Mouse (Mus musculus) ovary, postnatal 36 days (tissue): ENCODE measurements around the gene Ttll13.

Experiments used
- DNase-seq: peaks from one replicate; pipeline ENCODE4 v3.0.0; 2022; ENCODE audit warnings: low spot score, mixed read lengths

Ttll13 gene

GRCm38 (mm10) chr7:80214459-80214858, 31.7 kb upstream of the Ttll13 start:
- DNase-seq: no peak

DNA sequence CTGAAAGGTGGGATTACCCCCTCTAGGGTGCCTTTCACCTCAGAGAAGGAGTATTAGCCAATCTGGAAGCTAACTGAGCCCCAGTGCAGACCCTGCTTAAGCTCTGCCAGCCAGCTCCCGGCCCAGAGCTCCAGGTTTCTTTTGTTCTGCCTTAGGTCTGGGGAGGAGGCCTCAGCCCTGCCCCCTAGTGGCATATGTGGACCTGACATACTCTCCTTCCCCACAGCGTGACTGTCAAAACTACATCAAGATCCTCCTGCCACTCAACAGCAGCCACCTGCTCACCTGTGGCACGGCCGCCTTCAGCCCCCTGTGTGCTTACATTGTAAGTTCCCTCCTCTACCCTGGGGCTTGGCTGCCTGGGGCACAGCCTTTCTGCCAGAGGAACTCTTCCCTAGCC, 30.8 kb upstream of the Ttll13 start:
- DNase-seq: peak; percentile 72

GRCm38 (mm10) chr7:80216566-80216965, 29.6 kb upstream of the Ttll13 start:
- peak; percentile 41 for DNase-seq

DNA sequence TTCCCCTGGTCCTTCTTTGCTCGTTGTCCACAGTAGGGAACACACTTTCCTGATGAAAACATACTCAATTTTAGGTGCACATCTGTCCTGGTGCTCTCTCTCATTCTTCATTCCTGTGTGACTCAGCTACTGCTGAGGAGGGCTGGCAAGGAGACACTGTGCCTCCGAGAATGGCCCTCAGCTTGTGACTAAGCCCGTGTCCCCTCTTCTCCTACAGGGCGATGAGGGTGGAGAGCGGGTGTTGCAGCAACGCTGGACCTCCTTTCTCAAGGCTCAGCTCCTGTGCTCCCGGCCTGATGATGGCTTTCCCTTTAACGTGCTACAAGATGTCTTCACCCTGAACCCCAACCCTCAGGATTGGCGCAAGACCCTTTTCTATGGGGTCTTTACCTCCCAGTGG, 27.5 kb upstream of the Ttll13 start:
- no peak for DNase-seq

DNA sequence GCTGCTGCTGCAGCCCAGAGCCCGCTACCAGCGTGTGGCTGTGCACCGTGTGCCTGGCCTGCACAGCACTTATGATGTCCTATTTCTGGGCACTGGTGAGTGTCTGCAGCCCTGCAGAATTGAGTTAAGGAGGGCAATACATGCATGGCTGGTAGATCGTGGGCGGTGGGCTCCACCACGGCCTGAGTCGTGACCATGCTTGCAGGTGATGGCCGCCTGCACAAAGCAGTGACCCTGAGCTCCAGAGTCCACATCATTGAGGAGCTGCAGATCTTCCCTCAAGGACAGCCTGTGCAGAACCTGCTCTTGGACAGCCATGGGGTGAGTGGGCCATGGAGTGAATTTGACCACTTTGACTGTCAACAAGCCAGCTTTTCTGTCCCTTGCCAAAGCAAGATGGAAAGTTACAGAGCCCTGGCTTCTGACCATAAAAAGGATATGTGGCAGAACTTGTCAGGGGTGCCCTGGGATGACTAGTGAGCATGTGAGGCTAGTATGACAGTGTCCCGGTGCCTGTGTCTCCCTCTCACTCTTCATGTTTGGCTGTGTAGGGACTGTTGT, 25.9 kb upstream of the Ttll13 start:
- DNase-seq: no peak

- DNase-seq: no peak
These were observed 24.9 kb upstream of the Ttll13 start for GRCm38 (mm10) chr7:80221179-80221750.

DNA sequence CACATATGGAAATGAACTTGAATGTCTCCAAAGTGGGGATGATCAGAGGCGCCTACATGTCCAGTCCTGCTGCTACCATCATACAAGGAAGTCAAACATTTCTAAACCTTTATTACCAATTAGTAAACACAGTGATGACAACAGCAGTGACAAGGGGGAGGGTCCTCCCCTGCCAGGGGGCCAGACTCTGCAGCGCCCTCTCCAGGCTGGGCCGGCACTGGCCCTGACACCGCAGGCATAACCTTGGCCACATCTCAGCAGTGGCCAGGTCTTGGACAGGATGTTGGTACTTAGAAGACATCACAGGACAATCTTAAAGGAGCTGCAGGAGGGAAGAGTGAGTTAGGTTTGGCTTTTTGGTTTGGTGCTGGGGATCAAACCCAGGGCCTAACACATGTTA, 19.1 kb upstream of the Ttll13 start:
- no peak for DNase-seq

GRCm38 (mm10) chr7:80230196-80230595, 16.0 kb upstream of the Ttll13 start:
- no peak for DNase-seq

GRCm38 (mm10) chr7:80231971-80232488, 14.1 kb upstream of the Ttll13 start:
- DNase-seq: no peak

GRCm38 (mm10) chr7:80232489-80233029, 13.6 kb upstream of the Ttll13 start, which contains the start of the genes Cib1 and Gdpgp1:
Gene Cib1, minus strand, starts transcription at chr7:80232813.
Gene Gdpgp1, plus strand, starts transcription at chr7:80232865.
- peak; percentile 99 for DNase-seq

- DNase-seq: no peak
These were observed 12.4 kb upstream of the Ttll13 start for GRCm38 (mm10) chr7:80233799-80234198.

DNA sequence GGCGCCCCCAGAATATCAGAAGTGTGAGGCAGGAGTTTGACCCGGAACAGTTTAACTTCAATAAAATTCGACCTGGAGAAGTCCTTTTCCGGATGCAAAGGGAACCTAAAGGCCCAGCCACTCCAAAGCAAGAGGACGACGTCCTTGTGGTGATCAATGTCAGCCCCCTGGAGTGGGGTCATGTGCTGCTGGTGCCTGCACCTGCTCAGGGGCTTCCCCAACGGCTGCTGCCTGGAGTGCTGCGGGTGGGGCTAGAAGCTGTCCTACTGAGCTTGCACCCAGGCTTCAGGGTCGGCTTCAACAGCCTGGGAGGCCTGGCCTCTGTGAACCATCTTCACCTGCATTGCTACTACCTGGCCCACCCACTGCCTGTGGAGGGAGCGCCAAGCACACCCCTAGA, 7.6 kb upstream of the Ttll13 start:
- DNase-seq: no peak

- DNase-seq: no peak
These were observed 4.5 kb upstream of the Ttll13 start for GRCm38 (mm10) chr7:80241661-80242060.

DNA sequence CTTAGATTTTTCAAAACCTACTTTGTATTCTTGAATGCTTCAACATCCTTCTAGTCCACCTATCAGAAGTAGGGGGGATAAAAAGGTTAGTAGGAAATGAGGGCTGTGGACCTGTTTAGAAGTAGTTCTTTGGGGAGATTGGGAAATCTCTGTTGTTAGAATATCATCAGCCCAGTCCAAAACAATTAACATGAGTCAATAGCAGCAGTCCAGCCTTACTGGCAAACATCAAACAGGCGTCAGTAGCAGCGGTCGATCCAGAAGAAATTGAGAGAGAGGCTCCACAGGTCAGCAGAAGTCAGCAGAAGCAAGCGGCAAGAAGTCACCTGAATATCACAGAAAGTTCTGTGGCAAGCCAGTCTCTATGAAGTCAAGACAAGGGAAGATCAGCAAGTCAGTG, 1.3 kb upstream of the Ttll13 start:
- no peak for DNase-seq

GRCm38 (mm10) chr7:80246859-80247258, 683 bp downstream of the Ttll13 start:
- DNase-seq: no peak

- DNase-seq: no peak
These were observed 6.3 kb downstream of the Ttll13 start for GRCm38 (mm10) chr7:80252437-80252836.

- no peak for DNase-seq
These were observed 6.7 kb downstream of the Ttll13 start for GRCm38 (mm10) chr7:80252886-80253285.

- DNase-seq: no peak
These were observed 9.8 kb downstream of the Ttll13 start for GRCm38 (mm10) chr7:80255981-80256380.

DNA sequence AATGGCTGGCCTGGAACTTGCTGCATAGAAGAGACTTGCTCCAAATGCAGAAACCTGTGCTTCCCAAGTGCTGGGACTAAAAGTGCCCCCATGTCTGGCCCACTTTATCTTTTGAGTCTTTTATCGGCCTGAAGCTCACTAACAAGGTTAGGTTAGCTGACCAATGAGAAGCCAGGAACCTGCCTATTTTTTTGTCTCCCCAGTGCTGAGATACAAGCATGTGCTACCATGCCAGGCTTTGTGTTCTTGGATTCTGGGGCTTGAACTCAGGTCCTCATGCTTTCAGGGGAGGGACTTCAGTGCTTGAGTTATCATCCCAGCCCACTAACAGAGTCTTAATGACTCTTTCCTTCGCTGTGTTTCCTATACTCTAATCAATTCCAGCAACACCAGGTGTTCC, 11.5 kb downstream of the Ttll13 start:
- DNase-seq: no peak

- DNase-seq: peak; percentile 79
These were observed 14.6 kb downstream of the Ttll13 start, which contains the start of gene Ngrn for GRCm38 (mm10) chr7:80260625-80261371. Gene Ngrn, plus strand, starts transcription at chr7:80261215.

DNA sequence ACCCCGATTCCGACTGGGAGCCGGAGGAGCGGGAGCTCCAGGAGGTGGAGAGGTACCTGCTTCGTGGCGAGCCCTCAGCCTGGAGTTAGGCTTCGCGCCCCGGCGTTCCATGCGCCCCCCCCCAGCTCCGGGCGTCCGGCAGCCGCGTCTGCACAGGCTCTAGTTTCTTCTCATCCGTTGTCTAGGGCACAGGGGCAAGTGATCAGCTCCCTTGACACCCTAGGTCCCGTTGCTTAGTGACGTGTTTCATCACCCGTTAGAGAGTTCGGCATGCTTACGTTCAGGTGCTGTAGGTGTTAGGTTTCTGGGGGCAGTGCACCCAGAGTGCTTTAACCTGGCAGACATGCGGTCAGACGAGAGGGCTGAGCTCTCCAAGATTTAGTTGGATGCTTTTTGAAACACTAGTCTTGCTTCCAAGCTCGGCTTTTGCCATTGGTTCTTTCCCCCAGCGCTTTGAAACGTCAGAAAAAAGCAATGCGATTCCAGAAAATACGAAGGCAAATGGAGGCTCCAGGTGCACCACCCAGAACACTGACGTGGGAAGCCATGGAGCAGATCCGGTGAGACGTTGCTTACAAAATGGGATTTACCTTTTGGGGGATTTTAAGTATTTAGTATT, 15.3 kb downstream of the Ttll13 start:
- DNase-seq: no peak

DNA sequence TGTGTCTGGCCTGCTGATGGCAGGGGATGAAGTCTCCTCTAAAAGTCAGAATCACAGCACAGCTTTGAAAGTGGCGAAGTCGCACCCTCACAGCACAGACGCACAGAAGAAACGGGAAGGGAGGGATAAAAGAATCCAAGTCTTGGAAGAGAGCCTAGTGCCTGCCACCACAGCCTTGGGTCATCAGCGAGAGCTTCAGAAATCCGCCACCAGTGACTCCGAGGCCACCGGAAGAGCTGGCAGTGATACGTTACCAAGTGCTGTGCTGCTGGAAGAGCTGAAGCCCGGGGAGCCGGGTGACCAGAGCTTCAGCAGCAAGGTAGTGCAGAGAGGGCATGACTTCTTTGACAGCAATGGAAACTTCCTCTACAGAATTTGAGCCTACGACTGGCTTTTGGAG, 18.4 kb downstream of the Ttll13 start:
- DNase-seq: no peak
